Mouse (Mus musculus): ENCODE results near the gene Caln1.

DNA sequence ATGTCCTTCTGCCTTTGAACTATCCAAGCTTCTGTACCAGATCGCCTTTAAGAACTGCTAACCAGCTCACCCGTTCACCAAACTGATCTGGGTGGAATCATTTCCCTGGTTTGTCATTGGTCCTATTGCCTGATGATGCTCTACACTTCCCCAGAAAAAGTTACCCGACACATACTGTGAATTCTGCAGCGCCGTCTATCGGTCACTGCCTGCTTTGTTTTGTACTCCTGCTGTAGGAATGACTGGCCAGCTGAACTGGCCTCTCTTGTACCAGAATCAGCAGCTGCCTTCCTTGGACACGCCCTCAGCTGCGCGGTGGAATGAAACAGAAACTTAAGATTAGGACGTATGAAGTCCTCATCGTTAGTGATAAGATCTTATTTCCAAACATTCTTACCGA lies 107.5 kb downstream of the Caln1 start:
- TF ChIP-seq CTCF (IDR thresholded peaks at IDR 0.05; ENCODE audit: borderline replicate concordance, extremely low read depth, insufficient read depth, insufficient read length) = peak; percentile 15; the same call in 1 of the 2 replicates
- TF ChIP-seq POLR2A (IDR thresholded peaks at IDR 0.05; ENCODE audit: borderline replicate concordance, extremely low read depth, insufficient read depth, insufficient read length, poor library complexity, severe bottlenecking) = no peak
